Mouse (Mus musculus) forebrain, embryonic 12.5 days (tissue): ENCODE measurements around the gene Zfhx3. TPM values are rescaled to one million over a fixed set of nuclear protein-coding genes. Genes with fewer than 3 reads are reported as not detected.

ENCODE experiments used
- ATAC-seq: fragments of 200-750 bp; cut with Nextera tagmentation; 2 replicates; pipeline ENCODE4 v1.8.0; 2017; ENCODE audit warnings: moderate TSS enrichment; ENCODE audit not compliant: low FRiP score
- H3K27ac ChIP-seq: fragments of 300-500 bp; sonication (generic); 2 replicates; pipeline ENCODE4 v1.5.1; 2016; ENCODE audit warnings: mild to moderate bottlenecking
- H3K27me3 ChIP-seq: fragments of 300-500 bp; sonication (generic); 2 replicates; pipeline ENCODE4 v1.6.1; 2016; ENCODE audit warnings: mild to moderate bottlenecking
- H3K36me3 ChIP-seq: fragments of 300-500 bp; sonication (generic); replicated peaks from 2 replicates; pipeline ENCODE4 v1.6.1; 2016; ENCODE audit warnings: mild to moderate bottlenecking
- H3K4me1 ChIP-seq: fragments of 300-500 bp; sonication (generic); 2 replicates; pipeline ENCODE4 v1.6.1; 2016
- H3K4me2 ChIP-seq: fragments of 300-500 bp; sonication (generic); 2 replicates; pipeline ENCODE4 v1.6.1; 2016; ENCODE audit warnings: mild to moderate bottlenecking, moderate library complexity
- H3K4me3 ChIP-seq: fragments of 300-500 bp; sonication (generic); replicated peaks from 2 replicates; pipeline ENCODE4 v1.5.1; 2016; ENCODE audit warnings: mild to moderate bottlenecking
- H3K9ac ChIP-seq: fragments of 300-500 bp; sonication (generic); 2 replicates; pipeline ENCODE4 v1.6.1; 2016; ENCODE audit warnings: mild to moderate bottlenecking
- H3K9me3 ChIP-seq: fragments of 300-500 bp; sonication (generic); 2 replicates; pipeline ENCODE4 v1.6.1; 2016
- WGBS: fragments of 180-500 bp; shearing (Covaris S2); methylation state at CpG from one replicate; pipeline ENCODE4 v1.1.7; 2016; 5-methylcytosine and 5-hydroxymethylcytosine counted together
- polyA plus RNA-seq: library from polyadenylated mRNA; unstranded; fragments of >200 nt; fragmentation: Nextera tagmentation; extraction: Ambion mirVana; gene quantifications from 2 replicates; pipeline ENCODE4 v1.2.1, GENCODE M21; 2016

Gene Zfhx3
- polyA plus RNA-seq, 1 experiment from 2014 or later, result 30.5 TPM

DNA sequence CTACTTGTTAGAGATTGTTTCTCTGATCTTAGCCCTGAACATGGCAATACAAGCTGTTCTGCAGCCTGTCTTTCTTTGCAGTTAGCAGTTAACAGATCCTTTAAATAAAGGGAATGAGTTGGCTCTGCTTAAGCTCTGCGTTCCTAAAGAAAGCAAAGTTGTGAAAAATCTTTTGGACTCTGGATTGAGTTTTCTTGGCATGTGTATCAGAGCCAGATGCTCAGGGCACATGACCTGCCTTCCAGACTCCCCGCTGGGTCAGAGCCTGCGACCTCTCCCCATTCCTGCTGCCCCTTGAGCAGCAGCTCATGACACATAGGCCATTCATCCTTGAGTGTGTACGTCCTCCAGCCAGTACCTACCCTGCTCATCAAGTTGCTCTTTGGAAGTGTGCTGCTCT is 81.9 kb downstream of the Zfhx3 start:
- H3K4me3 ChIP-seq, result no peak overlapping the region
- H3K9ac ChIP-seq, result no peak overlapping the region
- H3K36me3 ChIP-seq, result no peaks in the 10 kb centered on the region
- no peak overlapping the region for H3K27ac ChIP-seq
- peaks cover 6% of the 10 kb centered on the region; the same call in 1 of the 2 replicates for H3K4me1 ChIP-seq
- 0 out of 2 replicates have a peak, but pooled peaks cover 4% of the 10 kb centered on the region for H3K9me3 ChIP-seq
- no peak overlapping the region for H3K4me2 ChIP-seq
- ATAC-seq, result no peak
- H3K27me3 ChIP-seq, result peaks cover 2% of the 10 kb centered on the region; the same call in 1 of the 2 replicates
- WGBS, result 72% methylated on average over 4 of the region's 4 CpGs

DNA sequence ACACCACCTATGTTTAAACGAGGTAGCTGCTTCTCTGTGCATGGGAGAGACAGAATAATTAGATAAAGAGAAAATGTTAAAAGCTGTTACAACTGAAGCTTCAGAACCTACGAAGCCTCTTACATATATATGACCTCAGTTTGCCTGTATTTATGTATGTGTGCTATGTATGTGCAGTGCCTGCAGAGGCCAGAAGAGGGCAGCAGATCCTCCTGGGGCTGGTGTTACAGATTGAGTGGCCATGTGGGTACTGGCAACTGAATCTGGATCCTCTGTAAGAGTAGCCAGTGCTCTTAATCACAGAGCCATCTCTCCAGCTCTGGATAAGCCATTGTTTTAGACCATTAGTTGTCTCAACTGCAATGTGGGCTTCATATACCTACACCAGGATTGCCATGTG is 82.8 kb downstream of the Zfhx3 start:
- 89% methylated on average over 2 of the region's 2 CpGs for WGBS
- Histone ChIP-seq H3K4me1 (peaks cover 6% of the 10 kb centered on the region; the same call in 1 of the 2 replicates), H3K9me3 (0 out of 2 replicates have a peak, but pooled peaks cover 4% of the 10 kb centered on the region), H3K4me2 (no peak overlapping the region), H3K27me3 (peaks cover 5% of the 10 kb centered on the region; the same call in 1 of the 2 replicates), H3K9ac (no peak overlapping the region), H3K27ac (no peak overlapping the region), H3K4me3 (no peak overlapping the region), H3K36me3 (no peaks in the 10 kb centered on the region)
- no peak for ATAC-seq

GRCm38 (mm10) chr8:108026557-108027440 is 84.4 kb downstream of the Zfhx3 start:
- 79% methylated on average over 11 of the region's 11 CpGs for WGBS
- H3K36me3 ChIP-seq, result no peaks in the 10 kb centered on the region
- H3K27me3 ChIP-seq, result peaks cover 5% of the 10 kb centered on the region; the same call in 1 of the 2 replicates
- H3K9me3 ChIP-seq, result 0 out of 2 replicates have a peak, but pooled peaks cover 4% of the 10 kb centered on the region
- ATAC-seq, result no peak
- H3K4me1 ChIP-seq, result peaks cover 6% of the 10 kb centered on the region; the same call in 1 of the 2 replicates
- H3K4me3 ChIP-seq, result no peak overlapping the region
- H3K4me2 ChIP-seq, result no peak overlapping the region
- H3K9ac ChIP-seq, result no peak overlapping the region
- no peak overlapping the region for H3K27ac ChIP-seq

- no peak overlapping the region for H3K4me3 ChIP-seq
- no peak overlapping the region for H3K9ac ChIP-seq
- H3K9me3 ChIP-seq, result 0 out of 2 replicates have a peak, but pooled peaks cover 4% of the 10 kb centered on the region
- peak overlapping the region; percentile 24; the same call in 1 of the 2 replicates for H3K4me2 ChIP-seq
- H3K27ac ChIP-seq, result no peak overlapping the region
- peaks cover 6% of the 10 kb centered on the region; the same call in 1 of the 2 replicates for H3K4me1 ChIP-seq
- H3K36me3 ChIP-seq, result no peaks in the 10 kb centered on the region
- 71% methylated on average over 20 of the region's 20 CpGs for WGBS
- no peak for ATAC-seq
- peaks cover 5% of the 10 kb centered on the region; the same call in 1 of the 2 replicates for H3K27me3 ChIP-seq
Observed at GRCm38 (mm10) chr8:108027561-108028025, 85.1 kb downstream of the Zfhx3 start.

DNA sequence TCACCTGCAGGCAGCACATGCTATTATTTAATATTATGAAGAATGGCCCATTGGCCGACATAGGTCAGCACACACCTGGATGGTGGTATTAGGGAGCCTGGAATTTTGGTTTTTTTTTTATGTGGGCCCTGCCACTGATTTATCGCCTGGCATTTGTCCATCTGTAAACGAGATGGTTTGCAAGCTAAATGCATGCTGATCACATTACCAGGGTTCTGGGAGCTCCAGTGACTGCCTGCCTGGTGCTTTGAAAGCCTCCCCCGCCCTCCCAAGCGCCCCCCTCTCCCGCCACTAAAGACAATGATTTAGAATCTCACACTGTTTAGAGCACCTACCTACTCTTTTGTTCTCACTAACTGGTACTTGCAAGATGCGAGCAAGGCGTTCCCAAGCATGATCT is 86.0 kb downstream of the Zfhx3 start:
- WGBS, result 50% methylated on average over 8 of the region's 8 CpGs
- H3K27me3 ChIP-seq, result peaks cover 5% of the 10 kb centered on the region; the same call in 1 of the 2 replicates
- no peak overlapping the region for H3K27ac ChIP-seq
- no peak overlapping the region for H3K4me2 ChIP-seq
- H3K4me1 ChIP-seq, result peaks cover 6% of the 10 kb centered on the region; the same call in 1 of the 2 replicates
- H3K4me3 ChIP-seq, result no peak overlapping the region
- no peaks in the 10 kb centered on the region for H3K36me3 ChIP-seq
- no peak for ATAC-seq
- no peak overlapping the region for H3K9ac ChIP-seq
- H3K9me3 ChIP-seq, result 0 out of 2 replicates have a peak, but pooled peaks cover 4% of the 10 kb centered on the region

- Histone ChIP-seq H3K27ac (no peak overlapping the region), H3K36me3 (no peaks in the 10 kb centered on the region), H3K27me3 (peaks cover 5% of the 10 kb centered on the region; the same call in 1 of the 2 replicates), H3K4me1 (peaks cover 6% of the 10 kb centered on the region; the same call in 1 of the 2 replicates), H3K9ac (no peak overlapping the region), H3K4me2 (no peak overlapping the region), H3K9me3 (no peaks in the 10 kb centered on the region), H3K4me3 (no peak overlapping the region)
- 86% methylated on average over 3 of the region's 3 CpGs for WGBS
- no peak for ATAC-seq
Observed at GRCm38 (mm10) chr8:108031159-108031558, 88.7 kb downstream of the Zfhx3 start.

DNA sequence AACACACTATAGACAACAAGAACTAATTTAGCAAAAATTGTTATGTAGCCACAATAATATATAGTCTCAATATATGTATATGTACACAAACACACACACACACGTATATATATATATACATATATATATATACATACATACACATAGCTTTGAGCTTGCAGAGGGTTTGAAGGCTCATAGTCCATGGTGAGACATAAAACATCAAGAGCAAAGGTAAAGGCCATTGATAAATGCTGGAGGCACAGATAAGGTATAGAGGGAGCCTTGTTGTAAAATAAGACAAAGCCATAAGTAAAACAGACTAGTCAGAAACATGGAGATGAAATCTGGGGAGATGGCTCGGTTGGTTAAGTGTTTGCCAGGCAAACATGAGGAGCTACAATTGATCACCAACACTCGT is 91.6 kb downstream of the Zfhx3 start:
- H3K9ac ChIP-seq, result no peak overlapping the region
- no peaks in the 10 kb centered on the region for H3K9me3 ChIP-seq
- H3K4me1 ChIP-seq, result no peaks in the 10 kb centered on the region
- WGBS, result 84% methylated on average over 3 of the region's 3 CpGs
- H3K4me3 ChIP-seq, result no peak overlapping the region
- no peaks in the 10 kb centered on the region for H3K36me3 ChIP-seq
- 0 out of 2 replicates have a peak, but pooled peaks cover 5% of the 10 kb centered on the region for H3K27me3 ChIP-seq
- H3K27ac ChIP-seq, result no peak overlapping the region
- H3K4me2 ChIP-seq, result no peak overlapping the region
- no peak for ATAC-seq

- Histone ChIP-seq H3K36me3 (no peaks in the 10 kb centered on the region), H3K27ac (no peak overlapping the region), H3K4me3 (no peak overlapping the region), H3K27me3 (no peaks in the 10 kb centered on the region), H3K9me3 (no peaks in the 10 kb centered on the region), H3K4me2 (no peak overlapping the region), H3K9ac (no peak overlapping the region), H3K4me1 (no peaks in the 10 kb centered on the region)
- 80% methylated on average over 6 of the region's 6 CpGs for WGBS
- ATAC-seq, result no peak
Observed at GRCm38 (mm10) chr8:108034726-108035125, 92.3 kb downstream of the Zfhx3 start.

- no peak overlapping the region for H3K27ac ChIP-seq
- WGBS, result 90% methylated on average over 4 of the region's 4 CpGs
- ATAC-seq, result no peak
- H3K4me2 ChIP-seq, result no peak overlapping the region
- no peaks in the 10 kb centered on the region for H3K27me3 ChIP-seq
- H3K9me3 ChIP-seq, result no peaks in the 10 kb centered on the region
- peaks cover 6% of the 10 kb centered on the region; the same call in 1 of the 2 replicates for H3K4me1 ChIP-seq
- no peaks in the 10 kb centered on the region for H3K36me3 ChIP-seq
- no peak overlapping the region for H3K9ac ChIP-seq
- no peak overlapping the region for H3K4me3 ChIP-seq
Observed at GRCm38 (mm10) chr8:108043618-108044017, 101.2 kb downstream of the Zfhx3 start.

DNA sequence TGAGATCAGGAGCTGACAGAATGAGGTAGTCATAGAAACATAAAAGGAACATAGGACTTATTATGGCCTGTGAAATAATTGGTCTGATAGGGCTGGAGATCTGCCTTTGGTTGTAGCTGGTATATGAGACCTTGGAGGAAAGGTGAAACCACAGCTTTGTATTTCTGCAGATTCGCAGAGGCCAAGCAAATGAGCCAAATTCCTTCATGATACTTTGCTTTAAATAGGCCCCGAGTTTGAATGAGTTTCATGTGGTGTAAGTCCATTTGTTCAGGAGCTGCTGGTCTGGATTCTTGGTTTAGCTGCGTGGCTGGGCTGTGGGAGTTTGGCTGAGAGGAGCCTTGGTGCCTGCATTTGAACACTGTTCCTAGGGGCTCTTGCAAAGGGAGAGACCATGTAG is 101.7 kb downstream of the Zfhx3 start:
- Histone ChIP-seq H3K4me1 (peaks cover 6% of the 10 kb centered on the region; the same call in 1 of the 2 replicates), H3K27me3 (no peaks in the 10 kb centered on the region), H3K4me2 (no peak overlapping the region), H3K9ac (no peak overlapping the region), H3K27ac (no peak overlapping the region), H3K9me3 (no peaks in the 10 kb centered on the region), H3K4me3 (no peak overlapping the region), H3K36me3 (no peaks in the 10 kb centered on the region)
- 77% methylated on average over 3 of the region's 3 CpGs for WGBS
- no peak for ATAC-seq

DNA sequence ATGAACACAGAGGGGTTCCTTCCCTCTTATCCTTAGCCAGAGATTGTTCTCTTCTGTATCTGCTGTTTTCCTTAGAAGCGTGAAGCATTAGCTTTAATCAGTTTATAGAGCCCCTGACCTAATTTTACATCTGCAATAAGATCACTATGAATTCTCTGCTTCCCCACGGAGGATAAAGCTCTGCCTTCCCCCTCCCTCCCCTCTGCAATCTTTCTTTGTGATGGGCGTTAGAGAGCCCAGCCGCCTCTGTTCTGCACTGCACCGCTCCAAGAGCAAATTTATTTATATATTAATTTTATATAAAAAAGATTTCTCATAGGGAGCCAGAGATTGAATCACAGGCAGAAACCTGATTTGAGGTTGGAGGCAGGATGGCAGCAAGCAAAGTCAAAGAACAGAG is 113.8 kb downstream of the Zfhx3 start:
- H3K9ac ChIP-seq, result no peak overlapping the region
- peaks cover 6% of the 10 kb centered on the region; the same call in 1 of the 2 replicates for H3K4me1 ChIP-seq
- H3K4me3 ChIP-seq, result no peak overlapping the region
- 56% methylated on average over 5 of the region's 5 CpGs for WGBS
- H3K36me3 ChIP-seq, result no peaks in the 10 kb centered on the region
- no peak for ATAC-seq
- no peaks in the 10 kb centered on the region for H3K9me3 ChIP-seq
- no peak overlapping the region for H3K4me2 ChIP-seq
- no peaks in the 10 kb centered on the region for H3K27me3 ChIP-seq
- no peak overlapping the region for H3K27ac ChIP-seq

GRCm38 (mm10) chr8:108061972-108062371 is 119.5 kb downstream of the Zfhx3 start:
- Histone ChIP-seq H3K4me3 (no peak overlapping the region), H3K36me3 (no peaks in the 10 kb centered on the region), H3K27ac (no peak overlapping the region), H3K9ac (no peak overlapping the region), H3K9me3 (no peaks in the 10 kb centered on the region), H3K4me1 (no peaks in the 10 kb centered on the region), H3K4me2 (no peak overlapping the region), H3K27me3 (no peaks in the 10 kb centered on the region)
- ATAC-seq, result no peak
- 87% methylated on average over 12 of the region's 12 CpGs for WGBS
